Mouse (Mus musculus) left cerebral cortex, adult 8-10 months (tissue): ENCODE data around the gene Med19. TPM values are rescaled to one million over a fixed set of nuclear protein-coding genes. Genes with fewer than 3 reads are reported as not detected.

Experiments used
- DNase-seq, 2 experiments: peaks; one replicate each; pipeline ENCODE4 v3.0.0; 2022; ENCODE audit warnings: low spot score in 2 of 2
- total RNA-seq, 4 experiments: library from RNA; stranded (reverse); gene quantifications; 2 replicates each; pipeline ENCODE4 v1.2.4; 2022

Med19 gene
- 10 to 100 TPM; 31.6 to 37.0 (median 32.9) TPM for total RNA-seq

DNA sequence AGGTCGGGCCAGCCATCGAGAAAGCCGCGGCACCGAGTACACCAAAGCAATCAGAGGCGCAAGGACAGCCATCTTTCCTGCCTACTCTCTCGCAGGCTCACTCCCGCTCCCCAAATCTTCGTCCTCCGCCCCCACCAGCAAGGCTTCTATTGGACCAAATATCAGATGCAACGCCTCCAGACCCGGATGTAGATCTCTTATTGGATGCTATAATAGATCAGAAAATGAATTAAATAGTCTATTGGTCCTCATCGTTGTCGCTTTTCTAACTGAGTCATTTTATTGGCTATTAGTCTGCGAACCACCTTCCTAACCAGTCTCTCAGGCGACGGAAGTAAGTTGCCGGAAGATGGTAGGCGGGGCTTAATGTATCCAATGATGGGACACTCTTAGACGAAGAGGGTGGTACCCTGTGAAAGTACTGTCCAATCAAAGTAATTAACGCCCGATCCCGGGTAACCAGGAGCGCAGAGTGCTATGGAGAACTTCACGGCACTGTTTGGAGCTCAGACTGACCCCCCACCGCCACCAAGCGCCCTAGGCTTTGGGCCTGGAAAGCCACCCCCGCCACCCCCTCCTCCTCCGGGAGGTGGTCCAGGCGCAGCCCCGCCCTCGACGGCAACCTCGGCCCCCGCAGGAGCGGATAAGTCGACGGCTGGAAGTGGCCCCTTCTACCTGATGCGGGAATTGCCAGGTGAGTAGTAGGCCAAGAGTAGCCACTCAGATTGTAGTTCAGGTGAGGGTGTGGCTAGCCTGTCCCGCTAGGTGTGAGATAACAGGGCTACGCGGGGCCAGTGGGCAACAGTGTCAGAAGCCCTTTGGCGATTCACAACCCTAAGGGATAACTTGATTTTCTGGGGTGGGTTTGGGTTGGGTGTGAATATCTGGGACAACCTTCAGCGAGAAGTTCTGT is at the start of gene Med19, which contains the start of gene Gm28635:
TSS of gene Med19 (plus strand) at position 435 of the 913 bp plus-strand sequence.
TSS of gene Gm28635 (minus strand) at position 74 of the 913 bp plus-strand sequence.
- DNase-seq = peak; percentile 76 to 98

DNA sequence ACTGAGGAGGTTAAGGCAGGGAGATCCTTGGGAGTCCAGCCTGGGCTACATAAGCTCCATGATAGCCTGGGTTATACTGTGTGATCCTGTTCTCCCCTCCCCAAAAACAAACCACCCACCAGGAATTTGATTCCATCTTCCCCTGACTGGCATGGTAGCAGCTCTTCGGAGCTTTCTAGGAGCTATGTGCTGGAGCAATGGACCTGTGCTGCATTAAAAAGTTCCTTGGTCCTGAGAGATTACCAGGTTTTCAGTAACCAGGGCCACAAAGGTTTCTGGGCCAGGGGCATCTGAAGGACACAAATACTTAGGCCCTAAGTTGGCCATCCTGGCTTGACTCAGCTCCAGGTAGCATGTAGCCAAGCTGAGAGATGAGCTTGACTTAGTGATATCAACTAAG is 46.2 kb upstream of the Med19 start:
- no peak for DNase-seq

- DNase-seq = no peak
Measured at GRCm38 (mm10) chr2:84632999-84633398, 45.2 kb upstream of the Med19 start.

DNA sequence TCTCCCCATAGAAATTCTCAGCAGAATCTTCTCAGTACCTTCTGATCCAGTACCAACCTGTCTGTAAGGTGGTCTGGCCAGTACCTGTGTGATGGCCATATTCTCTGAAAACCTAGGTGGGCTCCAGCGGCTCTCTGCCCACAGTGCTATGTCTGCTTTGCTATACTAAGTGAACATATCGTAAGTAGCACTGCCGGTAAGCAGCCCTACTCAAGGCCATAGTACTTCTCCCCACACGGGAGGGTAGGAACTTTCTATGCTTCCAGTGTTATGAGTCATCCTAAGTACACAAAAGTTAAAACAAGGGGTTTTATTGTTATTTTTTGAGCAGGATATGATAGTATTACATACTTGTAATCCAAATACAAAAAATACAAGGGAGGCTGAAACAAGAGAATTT is 44.2 kb upstream of the Med19 start:
- no peak for DNase-seq

- no peak for DNase-seq
Measured at GRCm38 (mm10) chr2:84634934-84635482, 43.2 kb upstream of the Med19 start.

- DNase-seq = peak; percentile 50 to 76
Measured at GRCm38 (mm10) chr2:84635611-84636010, 42.6 kb upstream of the Med19 start.

GRCm38 (mm10) chr2:84636231-84636741 is 41.9 kb upstream of the Med19 start:
- DNase-seq = no peak

- no peak for DNase-seq
Measured at GRCm38 (mm10) chr2:84637452-84638165, 40.6 kb upstream of the Med19 start.

GRCm38 (mm10) chr2:84638428-84639220 is 39.6 kb upstream of the Med19 start:
- no peak for DNase-seq

GRCm38 (mm10) chr2:84640833-84641232 is 37.4 kb upstream of the Med19 start:
- DNase-seq = no peak

- no peak for DNase-seq
Measured at GRCm38 (mm10) chr2:84646138-84646537, 32.1 kb upstream of the Med19 start.

- DNase-seq = no peak
Measured at GRCm38 (mm10) chr2:84647051-84647568, 31.1 kb upstream of the Med19 start.

DNA sequence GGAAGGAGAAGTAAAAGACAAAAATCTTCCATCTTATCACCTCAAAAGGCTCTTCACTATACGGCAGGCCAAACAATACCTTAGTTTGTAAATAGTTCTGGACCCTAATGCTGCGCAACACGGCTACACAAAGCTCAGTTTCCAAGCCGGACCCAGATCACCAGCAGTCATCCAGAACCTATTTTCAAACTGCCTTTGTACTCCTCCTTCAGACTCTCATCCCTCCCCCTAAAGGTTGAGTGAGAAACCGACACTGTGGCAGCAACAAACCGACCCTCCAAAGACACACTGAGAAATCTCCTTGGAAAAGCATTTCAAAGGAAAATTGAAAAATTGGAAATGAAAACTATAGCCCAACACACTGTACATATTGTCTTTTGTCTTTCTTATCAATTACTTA is 29.8 kb upstream of the Med19 start:
- no peak for DNase-seq

- no peak for DNase-seq
Measured at GRCm38 (mm10) chr2:84649674-84650073, 28.5 kb upstream of the Med19 start.

GRCm38 (mm10) chr2:84650464-84651195 is 27.6 kb upstream of the Med19 start, which contains the start of gene Ctnnd1:
Ctnnd1 (minus strand) TSS chr2:84650765.
- peak; percentile 72 to 90 for DNase-seq

GRCm38 (mm10) chr2:84653354-84653753 is 24.8 kb upstream of the Med19 start:
- DNase-seq = no peak

GRCm38 (mm10) chr2:84655864-84656263 is 22.3 kb upstream of the Med19 start:
- DNase-seq = no peak

DNA sequence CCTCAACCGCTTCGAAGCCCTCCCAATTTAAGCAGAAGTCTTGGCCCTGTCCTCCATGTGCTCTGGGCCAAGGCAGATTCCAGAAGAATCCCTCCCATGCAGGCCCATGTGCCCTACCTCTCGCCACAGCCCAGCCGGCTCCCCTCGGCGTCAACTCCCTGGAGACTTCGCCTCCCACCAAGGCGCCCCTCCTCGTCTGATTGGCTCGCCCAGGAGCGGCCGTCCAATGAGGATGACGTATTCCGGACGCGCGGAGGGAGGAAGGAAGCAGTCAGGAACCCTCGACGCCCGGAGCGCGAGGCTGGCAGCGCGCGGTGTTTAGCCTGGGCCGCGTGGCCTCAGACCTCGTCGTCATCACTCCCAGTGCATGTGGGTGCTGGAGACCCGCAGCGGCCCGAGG is 19.4 kb upstream of the Med19 start, which contains the start of gene Btbd18:
TSS of gene Btbd18 (plus strand) at position 274 of the 400 bp plus-strand sequence.
- DNase-seq = no peak

GRCm38 (mm10) chr2:84660253-84660652 is 17.9 kb upstream of the Med19 start:
- no peak for DNase-seq

- DNase-seq = no peak
Measured at GRCm38 (mm10) chr2:84662866-84663265, 15.3 kb upstream of the Med19 start.
